In genomic region chr6:91105400-91106129, GRCm38 (mm10) we compare ENCODE assay signal across 12 mouse cellular contexts. TPM values are rescaled to one million over a fixed set of nuclear protein-coding genes. Genes with fewer than 3 reads are reported as not detected.
DNase-seq lines count a peak whose midpoint lies in the region; ATAC-seq lines count a peak whose summit lies in the region.
"Had no signal": no experiment of that assay in that cellular context is flagged by ENCODE, and none has a peak within 500 bp of the region (broad histone marks: within the 10 kb centered on the region; RNA-seq: fewer than 3 reads in every experiment).

No protein-coding gene starts in this region.

- no peaks in the 10 kb centered on the region for H3K9me3 ChIP-seq in liver, embryonic 13.5 days (replicated peaks)
- no peaks in the 10 kb centered on the region for H3K9me3 ChIP-seq in stomach, embryonic 15.5 days
- no peaks in the 10 kb centered on the region for H3K9me3 ChIP-seq in hindbrain, embryonic 12.5 days (replicated peaks)
- H3K9me3 ChIP-seq: forebrain, embryonic 15.5 days; midbrain, embryonic 13.5 days had no signal

- WGBS in liver, embryonic 13.5 days (ENCODE audit: insufficient replicate concordance) = 77% methylated on average over 2 of the region's 2 CpGs
- WGBS in stomach, embryonic 15.5 days = 82% methylated on average over 2 of the region's 2 CpGs
- WGBS in hindbrain, embryonic 12.5 days = 89% methylated on average over 2 of the region's 2 CpGs

- peaks cover 42% of the 10 kb centered on the region for H3K36me3 ChIP-seq in liver, embryonic 13.5 days
- no peaks in the 10 kb centered on the region for H3K36me3 ChIP-seq in stomach, embryonic 15.5 days
- H3K36me3 ChIP-seq in hindbrain, embryonic 12.5 days = no peaks in the 10 kb centered on the region
- H3K36me3 ChIP-seq: forebrain, embryonic 15.5 days had no signal

- peak; percentile 3 to 30 for DNase-seq in adrenal gland, postnatal 36 days
- no peak for DNase-seq in adrenal gland, postnatal 25 days
- DNase-seq in liver, embryonic 13.5 days = no peak
- no peak for DNase-seq in embryo, embryonic 10.5 days (ENCODE audit: low spot score)
- DNase-seq in heart, postnatal 25 days (ENCODE audit: low spot score) = no peak
- DNase-seq: heart, postnatal 14 days; left cerebral cortex, postnatal 4 days had no signal

- peak; percentile 26; the same call in 1 of the 2 replicates for ATAC-seq in erythroblast, adult 5-6 weeks (replicated peaks; ENCODE audit: low FRiP score, poor library complexity, severe bottlenecking)
- ATAC-seq in liver, embryonic 13.5 days (ENCODE audit: low read depth) = peak; percentile 62
- 0 out of 2 replicates have a peak, but pooled peaks have one; percentile 9 for ATAC-seq in stomach, embryonic 15.5 days (ENCODE audit: insufficient read depth, low FRiP score, low read depth)
- ATAC-seq in hindbrain, embryonic 12.5 days (ENCODE audit: low FRiP score) = no peak
- ATAC-seq: forebrain, embryonic 15.5 days; midbrain, embryonic 13.5 days had no signal

- H3K27me3 ChIP-seq in liver, embryonic 13.5 days = no peaks in the 10 kb centered on the region
- no peaks in the 10 kb centered on the region for H3K27me3 ChIP-seq in stomach, embryonic 15.5 days (replicated peaks)
- H3K27me3 ChIP-seq in hindbrain, embryonic 12.5 days = no peaks in the 10 kb centered on the region
- H3K27me3 ChIP-seq: forebrain, embryonic 15.5 days; midbrain, embryonic 13.5 days had no signal

- peak overlapping the region; percentile 5; the same call in 1 of the 2 replicates for H3K9ac ChIP-seq in liver, embryonic 13.5 days
- H3K9ac ChIP-seq in stomach, embryonic 15.5 days = no peak overlapping the region
- H3K9ac ChIP-seq in hindbrain, embryonic 12.5 days = no peak overlapping the region
- H3K9ac ChIP-seq: forebrain, embryonic 15.5 days; midbrain, embryonic 13.5 days had no signal

- H3K4me1 ChIP-seq in liver, embryonic 13.5 days (replicated peaks) = peaks cover 75% of the 10 kb centered on the region
- H3K4me1 ChIP-seq in stomach, embryonic 15.5 days = 0 out of 2 replicates have a peak, but pooled peaks cover 4% of the 10 kb centered on the region
- H3K4me1 ChIP-seq in hindbrain, embryonic 12.5 days = peaks cover 9% of the 10 kb centered on the region

- intact Hi-C loops in heart, postnatal 25 days (cut with DNase I) = no loop called here

- peak overlapping the region; percentile 63; the same call in 1 of the 2 replicates for H3K27ac ChIP-seq in liver, embryonic 13.5 days
- no peak overlapping the region for H3K27ac ChIP-seq in stomach, embryonic 15.5 days
- H3K27ac ChIP-seq in hindbrain, embryonic 12.5 days = no peak overlapping the region
- H3K27ac ChIP-seq: forebrain, embryonic 15.5 days; midbrain, embryonic 13.5 days had no signal

- no peak overlapping the region for H3K4me2 ChIP-seq in liver, embryonic 13.5 days
- no peak overlapping the region for H3K4me2 ChIP-seq in stomach, embryonic 15.5 days
- H3K4me2 ChIP-seq in hindbrain, embryonic 12.5 days (replicated peaks) = no peak overlapping the region
- H3K4me2 ChIP-seq: forebrain, embryonic 15.5 days; midbrain, embryonic 13.5 days had no signal

- no peak overlapping the region for H3K4me3 ChIP-seq in liver, embryonic 13.5 days (replicated peaks)
- H3K4me3 ChIP-seq in stomach, embryonic 15.5 days (replicated peaks) = no peak overlapping the region
- no peak overlapping the region for H3K4me3 ChIP-seq in hindbrain, embryonic 12.5 days
- H3K4me3 ChIP-seq: forebrain, embryonic 15.5 days; midbrain, embryonic 13.5 days had no signal

RNA-seq across cellular contexts. Expression of gene Nup210, which starts 11.1 kb away (rescaled TPM):
- 1 to 10 TPM; 3.6 to 6.2 TPM for total RNA-seq in adrenal gland, postnatal 36 days (2021)
- 3.9 and 6.3 TPM in 2 replicates for total RNA-seq in adrenal gland, postnatal 25 days (2021)
- 45.3 and 64.8 TPM in 2 replicates for total RNA-seq in erythroblast, adult 5-6 weeks (2015; ENCODE audit: low replicate concordance)
- 56.8 and 60.8 TPM in 2 replicates for total RNA-seq in erythroblast, adult 5-6 weeks (2017; ENCODE audit: low replicate concordance)
- 28.5 and 34.3 TPM in 2 replicates for polyA plus RNA-seq in liver, embryonic 13.5 days (2015; fragmentation: Nextera tagmentation; extraction: Ambion mirVana)
- polyA plus RNA-seq in stomach, embryonic 15.5 days (2015; fragmentation: Nextera tagmentation; extraction: Ambion mirVana) = 14.3 and 16.2 TPM in 2 replicates
- polyA plus RNA-seq in hindbrain, embryonic 12.5 days (2016; fragmentation: Nextera tagmentation; extraction: Ambion mirVana) = 19.1 and 19.8 TPM in 2 replicates
- total RNA-seq in heart, postnatal 25 days (2021) = 1 to 10 TPM; 2.4 to 3.3 TPM

RNA-seq across cellular contexts. Expression of gene Hdac11, which starts 50.9 kb away (rescaled TPM):
- 1 to 10 TPM; 5.8 to 6.2 TPM for total RNA-seq in adrenal gland, postnatal 36 days (2021)
- total RNA-seq in adrenal gland, postnatal 25 days (2021) = 6.6 and 9.9 TPM in 2 replicates
- total RNA-seq in erythroblast, adult 5-6 weeks (2015; ENCODE audit: low replicate concordance) = 3.8 TPM in 1 of 2 replicates, not detected in the other
- total RNA-seq in erythroblast, adult 5-6 weeks (2017; ENCODE audit: low replicate concordance) = 0.84 and 1.8 TPM in 2 replicates
- polyA plus RNA-seq in liver, embryonic 13.5 days (2015; fragmentation: Nextera tagmentation; extraction: Ambion mirVana) = 5.6 and 6.0 TPM in 2 replicates
- polyA plus RNA-seq in stomach, embryonic 15.5 days (2015; fragmentation: Nextera tagmentation; extraction: Ambion mirVana) = 9.9 and 12.0 TPM in 2 replicates
- 18.8 and 23.2 TPM in 2 replicates for polyA plus RNA-seq in hindbrain, embryonic 12.5 days (2016; fragmentation: Nextera tagmentation; extraction: Ambion mirVana)
- 10 to 100 TPM; 13.0 to 15.1 TPM for total RNA-seq in heart, postnatal 25 days (2021)

Comparison
In these comparisons a context has a peak if more than half of its experiments do, and no peak if none do; other contexts are left out.
1. DNase-seq: peak in adrenal gland, postnatal 36 days (2 of 2); none in adrenal gland, postnatal 25 days (single experiment), liver, embryonic 13.5 days (single experiment), embryo, embryonic 10.5 days (single experiment) and heart, postnatal 25 days (single experiment).